Mouse (Mus musculus) layer of hippocampus, postnatal 36 days (tissue): ENCODE measurements at regions not wholly inside any gene's neighbourhood (a gene's known extent, or its start where the extent isn't known, plus 50 kb on each side); places are given as distances from the start of the nearest gene placed in this dataset.
A peak's percentile ranks its signal among the peaks of the same experiment; 100 is the strongest.

Experiments
- DNase-seq, 2 experiments: peaks; one replicate each; pipeline ENCODE4 v3.0.0; 2022

- peak; percentile 10 to 13 for DNase-seq
Measured at GRCm38 (mm10) chr13:106525406-106526206, 411.2 kb downstream of the Ipo11 start.

- DNase-seq = no peak
Measured at GRCm38 (mm10) chr13:106514510-106515169, 422.1 kb downstream of the Ipo11 start.

- no peak for DNase-seq
Measured at GRCm38 (mm10) chr13:106513669-106514068, 423.1 kb downstream of the Ipo11 start.

- DNase-seq = no peak
Measured at GRCm38 (mm10) chr13:106510435-106510834, 426.3 kb downstream of the Ipo11 start.

- no peak for DNase-seq
Measured at GRCm38 (mm10) chr13:106501273-106501672, 435.5 kb downstream of the Ipo11 start.

GRCm38 (mm10) chr13:106471264-106471663 is 465.5 kb downstream of the Ipo11 start:
- DNase-seq = no peak

DNA sequence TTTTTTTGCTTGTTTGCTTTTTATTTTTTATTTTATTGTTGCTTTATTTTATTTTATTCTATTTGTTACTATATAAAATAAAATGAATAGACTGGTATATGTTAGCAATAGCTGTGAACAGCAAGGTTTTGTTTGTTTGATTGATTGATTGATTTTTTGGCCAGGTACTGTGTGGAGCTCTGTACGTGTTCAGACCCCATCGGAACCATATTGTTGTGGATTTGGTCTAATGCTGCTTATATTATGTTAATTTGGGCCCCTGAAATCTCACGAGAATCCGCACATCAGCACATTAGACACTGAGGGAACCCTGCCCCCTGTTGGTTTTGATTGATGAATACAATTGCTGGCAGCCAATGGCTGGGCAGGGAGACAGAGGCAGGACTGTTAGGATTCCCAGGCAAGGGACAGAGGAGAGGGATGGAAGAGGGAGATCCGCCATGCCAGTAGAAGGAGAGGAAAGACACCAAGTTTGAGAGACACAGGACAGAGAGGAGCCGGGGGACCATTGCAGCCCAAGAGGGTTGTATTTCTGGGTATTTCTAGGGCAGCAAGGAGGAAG is 482.3 kb downstream of the Ipo11 start:
- no peak for DNase-seq

GRCm38 (mm10) chr13:106432165-106432564 is 504.6 kb downstream of the Ipo11 start:
- DNase-seq = no peak

- peak in 1 of 2 experiments; percentile 33 for DNase-seq
Measured at GRCm38 (mm10) chr13:106406608-106407038, 530.1 kb downstream of the Ipo11 start.

DNA sequence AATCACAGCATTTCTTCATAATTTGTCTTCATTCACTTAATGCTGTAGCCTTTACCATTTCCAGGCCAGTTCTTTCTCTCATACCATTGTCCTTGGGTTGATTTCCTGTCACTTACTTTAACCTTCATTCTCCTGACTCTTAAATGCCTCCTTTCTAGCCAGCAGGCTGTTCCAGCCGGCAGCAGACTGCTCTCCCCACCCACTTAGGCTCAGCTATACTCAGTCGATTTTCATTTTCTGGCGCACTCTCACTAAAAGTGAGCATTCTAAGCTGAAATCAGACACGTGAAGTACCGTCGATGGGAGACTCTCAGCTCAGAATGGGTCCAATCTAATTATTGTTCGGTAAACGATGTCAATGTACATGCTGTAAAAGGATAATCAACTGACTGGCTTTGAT is 544.1 kb downstream of the Ipo11 start:
- no peak for DNase-seq

DNA sequence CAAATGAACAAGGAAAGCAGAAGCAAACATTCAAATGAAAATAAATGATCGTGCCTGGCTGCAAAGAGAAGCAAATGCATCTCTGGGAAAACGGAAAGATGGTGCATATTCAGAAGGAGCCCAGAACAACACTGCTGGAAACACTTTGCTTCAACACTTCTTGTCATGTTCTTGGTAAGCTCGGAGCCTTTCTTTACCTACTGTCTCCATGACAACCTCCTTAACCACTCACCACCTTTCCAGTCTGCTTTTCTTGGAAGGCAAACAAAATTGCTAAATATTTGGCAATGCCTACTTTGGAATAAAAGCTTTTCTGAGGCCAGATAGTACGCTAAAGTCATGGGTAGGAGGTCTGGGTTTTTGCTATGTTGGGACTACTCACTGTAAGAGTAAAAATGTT is 548.1 kb downstream of the Ipo11 start:
- no peak for DNase-seq

DNA sequence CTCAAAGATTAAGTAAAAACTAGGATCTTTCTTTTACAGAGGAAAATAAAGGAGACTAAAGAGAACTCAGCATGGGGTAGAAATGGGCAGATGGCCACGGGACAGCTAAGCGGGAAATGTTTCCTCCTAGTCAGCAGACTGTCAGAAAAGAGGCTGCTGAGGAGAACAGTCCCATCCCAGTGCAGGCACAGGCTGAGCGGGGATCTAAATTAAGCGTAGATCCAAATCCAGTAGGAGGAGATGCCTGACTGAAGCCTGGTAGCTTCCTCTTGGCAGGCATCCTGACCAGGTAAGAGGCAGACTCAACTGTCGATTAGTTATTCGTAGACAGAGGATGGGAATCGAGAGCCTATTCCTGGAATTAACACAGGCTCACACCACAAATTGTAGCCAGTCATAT is 569.2 kb downstream of the Ipo11 start:
- no peak for DNase-seq

- no peak for DNase-seq
Measured at GRCm38 (mm10) chr13:106352614-106353409, 583.9 kb downstream of the Ipo11 start.

GRCm38 (mm10) chr13:106332025-106332424 is 604.7 kb downstream of the Ipo11 start:
- no peak for DNase-seq

DNA sequence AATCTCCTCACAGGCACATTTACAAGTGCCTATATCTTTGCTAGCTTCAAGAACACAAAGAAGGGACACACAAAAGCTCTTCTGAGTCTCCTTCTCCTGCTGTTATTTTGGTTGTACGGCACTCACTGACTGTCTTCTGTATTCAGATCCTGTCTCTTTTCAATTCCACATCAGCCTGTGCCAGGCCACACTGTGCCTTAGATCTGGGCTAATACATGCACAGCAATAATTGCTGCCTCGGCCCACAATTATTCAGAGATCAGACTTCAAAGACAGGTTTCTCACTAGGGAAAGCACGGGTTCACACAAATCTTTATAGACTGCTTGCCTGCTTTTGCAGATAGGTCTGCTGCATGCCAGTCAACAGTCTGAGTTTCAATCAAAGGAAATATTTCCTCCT is 617.8 kb downstream of the Ipo11 start:
- no peak for DNase-seq

DNA sequence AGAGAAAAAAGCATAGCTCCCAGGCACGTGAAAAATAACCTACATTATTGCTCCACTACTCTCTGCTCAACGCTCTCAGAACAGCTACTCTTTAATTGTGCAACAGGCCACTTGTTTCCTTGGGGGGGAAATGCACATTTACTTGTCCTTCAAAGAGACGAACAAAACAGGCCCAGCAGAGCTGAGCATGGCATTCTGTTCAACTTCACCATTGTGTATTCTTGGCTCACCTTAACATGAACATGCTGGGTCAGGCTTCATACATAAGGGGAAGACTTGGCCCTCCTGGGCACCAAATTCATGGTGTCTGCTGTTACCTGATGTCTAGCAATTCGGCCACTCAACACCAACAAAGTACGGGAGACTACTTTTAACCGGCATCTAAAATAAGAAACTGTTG is 618.3 kb downstream of the Ipo11 start:
- no peak for DNase-seq

DNA sequence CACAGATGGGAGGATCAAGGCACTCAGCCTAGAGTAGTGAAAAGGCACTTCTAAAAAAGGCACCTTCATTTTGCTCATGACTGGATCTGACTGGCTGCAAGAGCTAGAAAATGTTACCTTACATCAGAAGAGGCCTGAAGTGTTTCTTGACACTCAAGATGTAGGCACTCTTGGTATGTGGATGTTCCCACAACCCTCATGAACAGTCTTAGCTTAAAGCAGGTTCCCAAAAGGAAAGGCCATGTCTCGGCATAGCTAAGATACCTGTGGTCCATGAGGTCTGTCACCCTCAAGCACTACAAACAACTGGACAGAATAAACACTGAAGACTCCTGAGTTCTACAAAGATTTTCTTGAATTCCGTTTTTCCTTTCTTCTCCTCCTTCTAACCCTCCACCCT is 619.5 kb downstream of the Ipo11 start:
- DNase-seq = no peak

- no peak for DNase-seq
Measured at GRCm38 (mm10) chr13:106281181-106281580, 655.6 kb downstream of the Ipo11 start.

DNA sequence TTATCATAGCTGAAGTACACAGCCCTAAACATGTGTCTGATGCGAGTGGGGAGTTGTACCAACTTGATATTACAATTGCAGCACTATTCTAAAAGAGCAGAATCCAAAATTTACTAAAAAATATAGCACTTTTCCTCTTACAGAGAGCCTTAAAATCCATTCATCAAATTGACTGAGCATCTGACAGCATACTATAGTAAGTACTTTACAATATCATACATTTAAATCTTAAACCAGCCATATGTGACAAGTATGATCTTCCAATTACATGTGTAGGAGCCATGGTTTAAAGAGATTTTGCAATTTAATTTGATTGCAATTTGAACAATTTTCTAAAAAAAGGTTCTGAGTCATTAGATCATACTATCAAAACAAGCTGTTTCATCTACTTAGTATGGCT is 676.9 kb downstream of the Ipo11 start:
- DNase-seq = no peak
